Mouse (Mus musculus): Measurements from ENCODE around the gene Icosl. TPM values are rescaled to one million over a fixed set of nuclear protein-coding genes. Genes with fewer than 3 reads are reported as not detected.
"Not testable (repeated sequence)": the region's sequence is repeated elsewhere in the genome, so short reads cannot be mapped to it uniquely, and the experiment has no call there.

Icosl gene
- polyA plus RNA-seq, 1 experiment from 2014 or later = 5.9 TPM

DNA sequence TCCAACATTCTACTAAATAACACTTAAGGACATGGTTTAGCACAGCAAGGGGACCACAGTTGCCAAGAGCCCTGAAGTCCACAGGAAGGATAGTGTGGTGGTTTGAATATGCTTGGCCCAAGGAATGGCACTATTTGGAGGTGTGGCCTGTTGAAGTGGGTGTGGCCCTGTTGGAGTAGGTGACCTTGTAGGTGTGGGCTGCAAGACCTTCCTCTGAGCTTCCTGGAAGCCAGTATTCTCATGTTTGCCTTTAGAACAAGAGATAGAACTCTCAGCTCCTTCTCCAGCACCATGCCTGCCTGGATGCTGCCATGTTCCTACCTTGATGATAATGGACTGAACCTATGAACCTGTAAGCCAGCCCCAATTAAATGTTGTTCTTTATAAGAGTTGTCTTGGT, 30.8 kb downstream of the Icosl start:
- ATAC-seq; H3K27me3 ChIP-seq (replicated peaks; ENCODE audit: control insufficient read depth, insufficient read depth, low read length): not testable (repeated sequence)

DNA sequence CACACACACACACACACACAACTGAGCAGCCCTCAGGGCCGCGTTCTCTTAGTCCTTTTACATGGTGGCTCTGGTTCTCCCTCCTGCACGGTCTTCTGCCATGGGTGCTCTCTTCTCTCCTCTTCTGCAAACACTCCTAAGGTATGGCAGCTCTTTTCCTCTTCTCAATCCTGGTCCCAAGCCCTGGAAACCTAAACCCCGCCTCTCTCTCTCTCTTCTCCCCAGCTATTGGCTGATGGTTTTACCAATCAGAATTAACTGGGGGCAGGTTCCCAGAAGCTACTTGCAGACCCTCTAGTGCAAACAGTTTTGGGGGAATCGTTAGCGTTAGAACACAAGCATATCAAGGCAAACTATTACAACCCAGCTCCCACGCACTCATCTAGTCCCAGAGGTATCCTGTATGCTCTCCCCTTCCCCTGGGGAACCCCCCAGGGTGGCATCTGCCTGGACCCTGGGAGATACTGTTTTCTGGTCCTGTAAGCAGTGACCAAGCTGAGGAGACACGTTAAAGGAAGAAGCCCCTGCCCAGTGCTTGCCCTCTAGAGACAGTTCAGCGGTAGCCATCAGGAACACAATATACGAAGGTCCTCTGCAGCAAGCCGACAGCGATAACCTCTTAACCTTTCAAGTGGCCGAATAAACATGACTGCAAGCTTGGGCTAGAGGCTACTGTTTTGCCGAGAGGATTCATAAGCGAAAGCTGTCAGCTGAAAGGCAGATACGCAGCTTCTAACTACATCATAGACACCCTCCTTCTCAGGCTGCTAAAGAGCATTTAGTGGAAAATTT, 32.1 kb downstream of the Icosl start:
- H3K4me3 ChIP-seq (ENCODE audit: low read length) = peak overlapping the region; percentile 20
- no peak overlapping the region for H3K27ac ChIP-seq (ENCODE audit: low read length)
- H3K36me3 ChIP-seq (ENCODE audit: control insufficient read depth, insufficient read depth, low read length) = no peaks in the 10 kb centered on the region
- WGBS = 14% methylated on average over 16 of the region's 16 CpGs
- H3K27me3 ChIP-seq (replicated peaks; ENCODE audit: control insufficient read depth, insufficient read depth, low read length) = no peaks in the 10 kb centered on the region
- 0 out of 2 replicates have a peak, but pooled peaks have one; percentile 29 for ATAC-seq
- H3K4me1 ChIP-seq (ENCODE audit: control insufficient read depth, insufficient read depth, low read length) = 0 out of 2 replicates have a peak, but pooled peaks cover 14% of the 10 kb centered on the region
- H3K9me3 ChIP-seq (ENCODE audit: control insufficient read depth, low read length) = no peaks in the 10 kb centered on the region; the same call in 1 of the 2 replicates
- peak overlapping the region; percentile 42 for H3K4me2 ChIP-seq (ENCODE audit: low read depth, low read length)
- H3K9ac ChIP-seq (ENCODE audit: low read depth, low read length) = no peak overlapping the region

More for the DNA sequence above, 30.8 kb downstream of the Icosl start:
- H3K9ac ChIP-seq (ENCODE audit: low read depth, low read length); H3K36me3 ChIP-seq (ENCODE audit: control insufficient read depth, insufficient read depth, low read length); H3K4me2 ChIP-seq (ENCODE audit: low read depth, low read length); H3K27ac ChIP-seq (ENCODE audit: low read length); H3K4me3 ChIP-seq (ENCODE audit: low read length); H3K9me3 ChIP-seq (ENCODE audit: control insufficient read depth, low read length): not testable (repeated sequence)
- H3K4me1 ChIP-seq (ENCODE audit: control insufficient read depth, insufficient read depth, low read length) = 0 out of 2 replicates have a peak, but pooled peaks cover 14% of the 10 kb centered on the region

DNA sequence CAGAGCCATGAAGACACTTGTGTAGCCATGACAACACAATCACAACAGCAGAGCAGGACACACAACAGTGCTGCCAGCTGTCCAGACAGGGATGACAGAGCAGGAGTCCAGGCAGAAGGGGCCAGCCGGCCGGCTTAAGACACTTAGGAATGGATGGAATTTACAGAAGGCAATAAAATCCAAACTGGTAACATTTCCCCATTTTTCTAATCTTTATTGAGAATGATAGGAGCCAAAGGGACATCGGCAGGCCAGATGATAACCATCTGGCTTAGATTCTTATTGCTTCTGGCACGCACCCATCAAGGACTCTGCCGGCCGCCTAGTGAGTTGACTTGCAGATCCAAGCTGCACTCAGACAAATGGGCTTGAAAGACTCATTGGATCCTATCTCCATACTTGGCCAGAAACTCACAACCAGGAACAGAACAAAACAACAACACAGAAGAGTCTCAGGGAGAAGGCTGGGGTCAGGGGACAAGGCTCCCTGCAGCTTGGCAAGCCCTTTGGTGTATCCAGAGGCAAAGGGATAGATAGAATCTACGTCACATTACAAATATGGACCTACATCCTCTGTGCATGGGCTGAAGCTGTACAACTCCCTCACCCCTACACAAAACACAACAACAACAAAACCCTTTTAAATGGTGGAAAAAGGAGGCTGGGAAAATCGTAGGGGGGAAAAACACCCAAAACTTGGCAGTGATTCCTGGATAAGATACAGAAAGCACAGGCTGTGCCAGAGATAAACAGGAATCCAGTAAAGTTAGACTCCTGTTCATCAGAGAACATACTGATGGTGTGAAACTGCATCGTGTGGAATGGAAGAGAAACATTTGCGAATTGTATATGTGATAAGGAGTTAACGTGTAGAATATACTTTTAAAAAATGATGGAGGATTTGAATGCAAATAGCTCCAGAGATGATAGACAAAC, 35.7 kb downstream of the Icosl start:
- Histone ChIP-seq H3K36me3 (ENCODE audit: control insufficient read depth, insufficient read depth, low read length) (no peaks in the 10 kb centered on the region; the same call in 1 of the 2 replicates), H3K9me3 (ENCODE audit: control insufficient read depth, low read length) (no peaks in the 10 kb centered on the region), H3K27me3 (replicated peaks; ENCODE audit: control insufficient read depth, insufficient read depth, low read length) (no peaks in the 10 kb centered on the region), H3K4me2 (ENCODE audit: low read depth, low read length) (no peak overlapping the region), H3K27ac (ENCODE audit: low read length) (peak overlapping the region; percentile 45; the same call in 1 of the 2 replicates), H3K4me3 (ENCODE audit: low read length) (no peak overlapping the region), H3K9ac (ENCODE audit: low read depth, low read length) (no peak overlapping the region), H3K4me1 (ENCODE audit: control insufficient read depth, insufficient read depth, low read length) (0 out of 2 replicates have a peak, but pooled peaks cover 14% of the 10 kb centered on the region)
- WGBS = 42% methylated on average over 11 of the region's 11 CpGs
- peak; percentile 76 for ATAC-seq

DNA sequence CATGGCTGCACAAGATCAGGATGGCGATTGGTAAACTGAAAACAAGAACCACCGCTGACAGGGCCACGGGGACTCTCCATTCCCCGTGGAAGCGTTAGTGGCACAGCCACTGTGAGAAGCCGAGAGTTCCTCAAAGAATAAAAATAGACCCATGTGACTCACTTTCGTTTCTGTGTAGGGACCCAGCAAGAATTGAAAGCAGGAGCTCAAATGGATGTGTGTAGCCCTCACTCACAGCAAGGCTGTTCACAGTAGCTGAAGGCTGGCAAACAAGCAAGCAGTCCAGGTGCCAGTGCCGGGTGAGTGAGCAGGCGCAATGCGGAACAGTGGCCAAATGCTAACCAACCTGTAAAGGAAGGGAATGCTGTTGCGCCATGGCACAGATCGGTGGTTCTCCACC, 36.4 kb downstream of the Icosl start:
- H3K4me3 ChIP-seq (ENCODE audit: low read length) = no peak overlapping the region
- ATAC-seq = no peak
- no peaks in the 10 kb centered on the region; the same call in 1 of the 2 replicates for H3K36me3 ChIP-seq (ENCODE audit: control insufficient read depth, insufficient read depth, low read length)
- WGBS = 75% methylated on average over 12 of the region's 12 CpGs
- H3K4me1 ChIP-seq (ENCODE audit: control insufficient read depth, insufficient read depth, low read length) = 0 out of 2 replicates have a peak, but pooled peaks cover 14% of the 10 kb centered on the region
- H3K27ac ChIP-seq (ENCODE audit: low read length) = peak overlapping the region; percentile 6; the same call in 1 of the 2 replicates
- no peaks in the 10 kb centered on the region for H3K9me3 ChIP-seq (ENCODE audit: control insufficient read depth, low read length)
- no peaks in the 10 kb centered on the region for H3K27me3 ChIP-seq (replicated peaks; ENCODE audit: control insufficient read depth, insufficient read depth, low read length)
- no peak overlapping the region for H3K9ac ChIP-seq (ENCODE audit: low read depth, low read length)
- H3K4me2 ChIP-seq (ENCODE audit: low read depth, low read length) = no peak overlapping the region

DNA sequence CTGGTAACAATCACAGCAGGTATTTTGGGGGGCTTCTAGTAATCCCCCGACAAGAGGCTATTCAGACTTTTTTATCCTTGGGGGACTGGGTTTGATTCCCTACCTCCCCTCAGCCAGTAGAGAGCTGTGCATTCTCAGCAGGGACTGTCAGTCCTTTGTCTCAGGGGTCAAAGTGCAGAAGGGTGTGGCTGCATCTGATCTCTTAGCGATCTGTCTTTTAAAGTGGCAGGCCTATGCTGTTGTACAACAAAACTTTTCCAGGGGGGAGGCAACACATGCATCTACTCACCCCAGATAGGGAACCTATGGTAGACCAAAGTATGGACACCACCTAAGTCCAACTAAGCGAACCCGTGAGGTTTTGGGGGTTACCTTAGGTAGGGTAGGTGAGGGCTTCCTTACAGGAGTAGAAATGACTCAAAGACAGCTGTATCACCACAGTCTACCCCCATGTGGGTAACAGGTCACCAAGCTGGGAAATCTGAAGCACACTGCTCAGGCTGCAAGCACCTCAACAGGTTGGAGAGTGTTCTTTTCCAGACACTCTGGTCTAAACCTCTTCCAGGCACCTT, 45.5 kb downstream of the Icosl start:
- no peaks in the 10 kb centered on the region; the same call in 1 of the 2 replicates for H3K4me1 ChIP-seq (ENCODE audit: control insufficient read depth, insufficient read depth, low read length)
- no peaks in the 10 kb centered on the region for H3K27me3 ChIP-seq (replicated peaks; ENCODE audit: control insufficient read depth, insufficient read depth, low read length)
- no peak overlapping the region for H3K4me3 ChIP-seq (ENCODE audit: low read length)
- no peak overlapping the region for H3K4me2 ChIP-seq (ENCODE audit: low read depth, low read length)
- H3K36me3 ChIP-seq (ENCODE audit: control insufficient read depth, insufficient read depth, low read length) = no peaks in the 10 kb centered on the region
- H3K9ac ChIP-seq (ENCODE audit: low read depth, low read length) = no peak overlapping the region
- no peak overlapping the region for H3K27ac ChIP-seq (ENCODE audit: low read length)
- 72% methylated on average over 4 of the region's 4 CpGs for WGBS
- ATAC-seq = peak; percentile 80
- no peaks in the 10 kb centered on the region for H3K9me3 ChIP-seq (ENCODE audit: control insufficient read depth, low read length)

DNA sequence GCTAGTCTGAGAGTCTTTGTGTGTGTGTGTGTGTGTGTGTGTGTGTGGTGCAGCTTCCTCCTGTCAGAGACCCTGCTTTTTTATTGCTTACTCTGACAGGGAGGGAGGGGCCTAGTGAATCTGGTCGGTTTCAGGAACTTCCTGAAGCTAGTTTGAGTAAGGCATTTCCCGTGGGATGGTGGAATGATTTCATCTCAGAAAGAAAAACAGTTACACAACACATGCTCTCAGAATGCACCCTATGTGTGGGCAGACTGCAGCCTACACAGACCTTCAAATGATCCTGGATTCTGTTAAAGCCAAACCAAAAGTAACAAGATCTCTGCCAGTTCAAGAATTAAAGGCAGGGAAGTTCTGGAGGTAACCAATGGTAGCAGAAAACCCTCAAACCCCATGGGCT, 46.1 kb downstream of the Icosl start:
- H3K4me1 ChIP-seq (ENCODE audit: control insufficient read depth, insufficient read depth, low read length) = no peaks in the 10 kb centered on the region; the same call in 1 of the 2 replicates
- 0 out of 2 replicates have a peak, but pooled peaks have one; percentile 4 for ATAC-seq
- H3K36me3 ChIP-seq (ENCODE audit: control insufficient read depth, insufficient read depth, low read length) = no peaks in the 10 kb centered on the region
- 76% methylated on average over 2 of the region's 2 CpGs for WGBS
- no peaks in the 10 kb centered on the region for H3K9me3 ChIP-seq (ENCODE audit: control insufficient read depth, low read length)
- no peak overlapping the region for H3K27ac ChIP-seq (ENCODE audit: low read length)
- H3K9ac ChIP-seq (ENCODE audit: low read depth, low read length) = no peak overlapping the region
- H3K27me3 ChIP-seq (replicated peaks; ENCODE audit: control insufficient read depth, insufficient read depth, low read length) = no peaks in the 10 kb centered on the region
- no peak overlapping the region for H3K4me3 ChIP-seq (ENCODE audit: low read length)
- no peak overlapping the region for H3K4me2 ChIP-seq (ENCODE audit: low read depth, low read length)

DNA sequence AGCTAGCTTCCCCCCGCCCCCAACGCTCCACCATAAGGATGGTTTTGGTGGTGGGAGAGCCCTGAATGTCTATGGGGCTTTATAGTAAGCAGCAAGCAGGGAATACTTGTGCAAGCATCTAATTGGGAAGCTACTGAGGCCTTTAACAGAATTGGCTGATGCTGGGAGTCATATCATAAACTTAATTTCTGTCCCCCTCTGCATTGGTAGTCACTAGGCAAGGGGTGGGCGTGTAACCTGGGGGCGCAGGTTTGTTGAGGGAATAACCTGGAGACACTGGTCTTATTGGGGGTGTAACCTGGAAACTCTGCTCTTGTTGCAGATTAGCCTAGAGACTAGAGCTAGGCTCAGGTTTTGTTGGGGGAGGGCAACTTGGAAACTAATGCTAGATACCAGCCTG, 50.3 kb downstream of the Icosl start:
- no peak for ATAC-seq
- whole genome bisulfite sequencing = 87% methylated on average over 4 of the region's 4 CpGs
- H3K4me2 ChIP-seq (ENCODE audit: low read depth, low read length) = no peak overlapping the region

DNA sequence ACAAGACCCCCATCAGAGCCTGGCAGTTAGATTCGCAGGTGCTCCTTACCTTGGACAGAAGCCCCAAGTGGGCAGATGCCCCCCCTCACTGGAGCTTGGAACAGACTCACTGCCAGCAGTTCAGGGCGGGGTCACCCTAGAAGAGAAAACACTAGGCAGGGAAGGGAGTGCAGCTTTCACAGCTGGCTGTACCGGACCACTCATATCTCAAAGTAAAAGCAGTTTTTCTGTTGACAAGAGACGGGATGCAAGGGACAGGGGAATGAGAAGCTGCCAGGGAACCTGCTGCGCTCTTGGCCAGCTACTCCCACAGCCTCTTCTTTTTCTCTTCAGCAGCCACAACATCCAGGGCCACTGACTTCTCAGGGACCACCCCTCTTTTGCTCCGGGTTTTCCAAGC, 55.0 kb downstream of the Icosl start:
- not testable (repeated sequence) for H3K4me3 ChIP-seq (ENCODE audit: low read length); H3K27ac ChIP-seq (ENCODE audit: low read length); H3K4me2 ChIP-seq (ENCODE audit: low read depth, low read length); H3K9me3 ChIP-seq (ENCODE audit: control insufficient read depth, low read length); H3K36me3 ChIP-seq (ENCODE audit: control insufficient read depth, insufficient read depth, low read length); H3K9ac ChIP-seq (ENCODE audit: low read depth, low read length); H3K27me3 ChIP-seq (replicated peaks; ENCODE audit: control insufficient read depth, insufficient read depth, low read length); ATAC-seq; H3K4me1 ChIP-seq (ENCODE audit: control insufficient read depth, insufficient read depth, low read length)
- 40% methylated on average over 6 of the region's 6 CpGs for WGBS

More for the DNA sequence above, 50.3 kb downstream of the Icosl start:
- Histone ChIP-seq H3K9ac (ENCODE audit: low read depth, low read length) (no peak overlapping the region), H3K9me3 (ENCODE audit: control insufficient read depth, low read length) (no peaks in the 10 kb centered on the region), H3K4me1 (ENCODE audit: control insufficient read depth, insufficient read depth, low read length) (no peaks in the 10 kb centered on the region; the same call in 1 of the 2 replicates), H3K36me3 (ENCODE audit: control insufficient read depth, insufficient read depth, low read length) (no peaks in the 10 kb centered on the region), H3K27me3 (replicated peaks; ENCODE audit: control insufficient read depth, insufficient read depth, low read length) (no peaks in the 10 kb centered on the region), H3K4me3 (ENCODE audit: low read length) (no peak overlapping the region), H3K27ac (ENCODE audit: low read length) (no peak overlapping the region)

DNA sequence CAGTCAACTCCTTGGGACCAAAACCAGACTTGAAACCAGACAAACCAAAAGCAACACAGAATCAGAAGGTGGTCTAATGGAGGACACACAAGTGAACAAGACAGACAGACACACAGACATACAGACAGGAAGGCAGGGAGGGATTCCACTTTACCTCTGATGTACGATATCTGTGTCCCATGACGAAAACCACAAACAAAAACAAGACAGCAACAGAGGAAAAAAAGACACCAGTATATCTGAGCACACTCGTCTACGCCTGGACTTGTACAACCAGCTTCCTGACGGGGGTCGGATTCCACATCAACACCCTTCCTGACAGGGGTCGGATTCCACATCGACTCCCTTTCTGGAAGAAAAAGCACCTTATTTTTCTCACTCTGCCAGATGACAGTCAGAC, 56.0 kb downstream of the Icosl start:
- H3K9me3 ChIP-seq (ENCODE audit: control insufficient read depth, low read length); ATAC-seq; H3K4me3 ChIP-seq (ENCODE audit: low read length); H3K9ac ChIP-seq (ENCODE audit: low read depth, low read length); H3K27ac ChIP-seq (ENCODE audit: low read length); H3K27me3 ChIP-seq (replicated peaks; ENCODE audit: control insufficient read depth, insufficient read depth, low read length); H3K4me1 ChIP-seq (ENCODE audit: control insufficient read depth, insufficient read depth, low read length); H3K4me2 ChIP-seq (ENCODE audit: low read depth, low read length); H3K36me3 ChIP-seq (ENCODE audit: control insufficient read depth, insufficient read depth, low read length): not testable (repeated sequence)
- 67% methylated on average over 8 of the region's 8 CpGs for WGBS

All from intestine, embryonic 16.5 days (tissue).